Mouse (Mus musculus): ENCODE measurements around the gene Gm20388. TPM values are rescaled to one million over a fixed set of nuclear protein-coding genes. Genes with fewer than 3 reads are reported as not detected.

Gm20388 gene
- polyA plus RNA-seq, 1 experiment: 59.3 TPM

DNA sequence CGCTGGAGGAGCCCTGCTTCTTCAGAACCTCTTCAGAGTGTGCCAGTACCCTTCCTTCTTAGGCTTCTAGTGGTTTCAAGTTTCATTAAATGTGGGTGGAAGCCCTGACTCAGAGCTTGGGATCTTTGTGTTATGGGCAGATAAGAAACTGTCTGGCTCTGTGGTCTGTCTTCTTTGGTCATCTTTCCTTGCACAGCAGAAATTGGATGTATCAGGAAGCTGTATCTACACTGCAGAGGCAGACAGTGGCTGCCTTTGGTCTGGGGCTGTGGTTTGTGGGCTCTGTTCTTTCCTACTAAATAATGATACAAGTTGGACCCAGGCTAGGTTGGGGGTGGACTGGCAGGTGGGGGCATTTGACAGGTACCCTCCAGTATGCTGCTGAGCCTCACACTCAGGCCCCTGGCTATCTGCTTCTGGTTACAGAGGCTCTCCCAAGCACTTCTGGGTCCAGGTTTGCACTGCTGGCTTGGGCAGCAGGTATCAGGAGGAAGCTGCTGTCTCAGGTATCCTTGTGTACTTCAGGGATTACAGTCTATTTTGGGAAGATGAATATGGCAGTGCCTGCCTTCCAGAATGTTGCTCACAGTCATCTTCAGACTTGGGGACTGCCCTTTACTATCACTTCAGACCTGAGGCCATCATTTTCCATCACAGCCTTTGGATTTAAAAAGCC lies 2045.3 kb downstream of the Gm20388 start:
- DNase-seq (ENCODE audit: low read depth): no peak
- TF ChIP-seq POLR2A (IDR thresholded peaks at IDR 0.05; ENCODE audit: borderline replicate concordance, extremely low read depth, insufficient read depth, insufficient read length, poor library complexity, severe bottlenecking) (no peak), CTCF (IDR thresholded peaks at IDR 0.05; ENCODE audit: borderline replicate concordance, extremely low read depth, insufficient read depth, insufficient read length) (no peak)

DNA sequence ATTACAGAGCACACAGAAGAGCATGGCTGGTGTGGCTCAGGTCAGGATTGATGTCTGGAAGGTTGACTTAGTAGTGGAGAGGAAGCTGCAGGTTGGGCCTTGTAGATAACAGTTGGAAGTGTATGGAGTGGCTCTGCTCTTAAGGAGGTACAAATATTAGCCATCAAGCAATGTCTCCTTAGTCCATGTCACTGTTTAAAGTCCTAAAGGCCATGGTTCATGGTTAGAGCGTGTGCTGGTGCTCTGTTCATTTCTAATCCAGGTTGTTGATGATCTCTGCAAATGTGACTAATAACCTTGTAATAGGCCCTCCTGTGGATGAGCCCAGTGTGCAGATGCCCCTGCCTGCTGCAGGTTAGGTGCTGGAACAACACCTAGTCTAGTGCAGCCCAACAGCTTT lies 2047.8 kb downstream of the Gm20388 start:
- TF ChIP-seq POLR2A (IDR thresholded peaks at IDR 0.05; ENCODE audit: borderline replicate concordance, extremely low read depth, insufficient read depth, insufficient read length, poor library complexity, severe bottlenecking) (no peak), CTCF (IDR thresholded peaks at IDR 0.05; ENCODE audit: borderline replicate concordance, extremely low read depth, insufficient read depth, insufficient read length) (no peak)
- no peak for DNase-seq (ENCODE audit: low read depth)

DNA sequence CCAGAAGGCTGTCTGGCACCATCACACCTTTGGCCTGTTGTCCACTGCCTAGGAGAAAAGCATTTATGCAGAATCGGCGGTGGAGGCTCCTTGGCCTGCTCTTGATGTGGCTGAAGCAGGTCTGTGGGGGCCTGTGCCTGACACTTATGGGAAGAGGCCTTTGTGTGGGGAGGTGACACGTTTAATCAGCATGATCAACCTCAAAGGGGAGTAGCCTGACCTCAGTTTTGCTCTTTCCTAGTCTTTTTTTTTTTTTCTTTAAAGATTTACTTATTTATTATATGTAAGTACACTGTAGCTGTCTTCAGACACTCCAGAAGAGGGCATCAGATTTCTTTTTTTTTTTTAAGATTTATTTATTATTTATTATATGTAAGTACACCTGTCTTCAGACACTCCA lies 2052.3 kb downstream of the Gm20388 start:
- no peak for DNase-seq (ENCODE audit: low read depth)
- no peak for TF ChIP-seq CTCF (IDR thresholded peaks at IDR 0.05; ENCODE audit: borderline replicate concordance, extremely low read depth, insufficient read depth, insufficient read length)
- no peak for TF ChIP-seq POLR2A (IDR thresholded peaks at IDR 0.05; ENCODE audit: borderline replicate concordance, extremely low read depth, insufficient read depth, insufficient read length, poor library complexity, severe bottlenecking)

DNA sequence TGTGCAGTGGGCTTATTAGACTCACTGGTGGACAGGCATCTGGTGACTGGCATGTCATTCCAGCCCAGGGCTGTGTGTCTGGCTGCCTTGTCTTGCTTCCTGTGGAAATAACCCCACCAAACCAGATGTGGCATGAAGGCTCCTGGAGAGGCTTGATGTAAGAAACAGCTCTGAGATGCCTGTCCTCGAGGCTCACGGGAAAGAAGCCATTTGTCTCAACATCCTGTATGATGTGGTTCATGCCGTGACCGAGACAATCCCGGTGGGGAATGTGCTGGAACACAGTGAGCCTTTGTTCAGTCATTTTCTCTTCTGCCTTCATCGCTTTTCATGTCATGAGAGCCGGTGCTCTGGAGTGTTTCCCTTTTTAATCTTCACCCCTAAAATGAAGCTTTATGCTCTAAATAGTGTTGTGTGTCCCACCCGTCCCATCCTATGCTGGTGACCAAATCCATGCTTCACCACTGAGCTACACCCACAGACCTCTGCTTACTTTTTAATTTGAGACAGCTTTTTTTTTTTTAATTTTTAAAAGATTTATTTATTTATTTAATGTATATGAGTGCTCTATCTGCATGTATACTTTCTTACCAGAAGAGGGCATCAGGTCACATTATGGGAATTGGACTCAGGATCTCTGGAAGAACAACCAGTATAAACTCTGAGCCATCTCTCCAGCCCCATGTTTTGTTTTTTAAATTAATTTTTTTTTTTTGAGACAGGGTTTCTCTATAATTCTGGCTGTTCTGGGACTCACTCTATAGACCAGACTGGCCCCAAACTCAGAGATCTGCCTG lies 2054.3 kb downstream of the Gm20388 start:
- no peak for DNase-seq (ENCODE audit: low read depth)
- TF ChIP-seq CTCF (IDR thresholded peaks at IDR 0.05; ENCODE audit: borderline replicate concordance, extremely low read depth, insufficient read depth, insufficient read length) (no peak), POLR2A (IDR thresholded peaks at IDR 0.05; ENCODE audit: borderline replicate concordance, extremely low read depth, insufficient read depth, insufficient read length, poor library complexity, severe bottlenecking) (no peak)

DNA sequence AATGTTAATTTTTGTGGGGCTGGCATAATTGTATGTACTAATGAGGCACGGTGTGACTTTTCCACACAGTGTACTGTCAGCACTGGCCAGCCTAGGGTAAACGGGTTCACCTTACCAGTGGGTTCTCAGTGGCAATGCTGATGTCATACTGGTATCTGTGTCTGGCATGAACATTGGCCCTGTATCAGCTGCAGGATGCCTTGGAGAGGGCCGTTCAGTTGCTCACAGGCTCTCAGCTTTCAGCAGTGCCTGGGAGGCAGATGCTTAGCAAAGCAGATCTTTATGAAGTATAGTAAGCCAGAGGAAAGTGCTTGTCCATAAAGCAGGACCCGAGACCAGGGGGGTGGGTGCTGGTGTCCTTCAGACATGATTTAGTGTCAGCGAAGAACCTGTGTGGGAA lies 2055.5 kb downstream of the Gm20388 start:
- DNase-seq (ENCODE audit: low read depth): no peak
- TF ChIP-seq CTCF (IDR thresholded peaks at IDR 0.05; ENCODE audit: borderline replicate concordance, extremely low read depth, insufficient read depth, insufficient read length): no peak
- TF ChIP-seq POLR2A (IDR thresholded peaks at IDR 0.05; ENCODE audit: borderline replicate concordance, extremely low read depth, insufficient read depth, insufficient read length, poor library complexity, severe bottlenecking): no peak

DNA sequence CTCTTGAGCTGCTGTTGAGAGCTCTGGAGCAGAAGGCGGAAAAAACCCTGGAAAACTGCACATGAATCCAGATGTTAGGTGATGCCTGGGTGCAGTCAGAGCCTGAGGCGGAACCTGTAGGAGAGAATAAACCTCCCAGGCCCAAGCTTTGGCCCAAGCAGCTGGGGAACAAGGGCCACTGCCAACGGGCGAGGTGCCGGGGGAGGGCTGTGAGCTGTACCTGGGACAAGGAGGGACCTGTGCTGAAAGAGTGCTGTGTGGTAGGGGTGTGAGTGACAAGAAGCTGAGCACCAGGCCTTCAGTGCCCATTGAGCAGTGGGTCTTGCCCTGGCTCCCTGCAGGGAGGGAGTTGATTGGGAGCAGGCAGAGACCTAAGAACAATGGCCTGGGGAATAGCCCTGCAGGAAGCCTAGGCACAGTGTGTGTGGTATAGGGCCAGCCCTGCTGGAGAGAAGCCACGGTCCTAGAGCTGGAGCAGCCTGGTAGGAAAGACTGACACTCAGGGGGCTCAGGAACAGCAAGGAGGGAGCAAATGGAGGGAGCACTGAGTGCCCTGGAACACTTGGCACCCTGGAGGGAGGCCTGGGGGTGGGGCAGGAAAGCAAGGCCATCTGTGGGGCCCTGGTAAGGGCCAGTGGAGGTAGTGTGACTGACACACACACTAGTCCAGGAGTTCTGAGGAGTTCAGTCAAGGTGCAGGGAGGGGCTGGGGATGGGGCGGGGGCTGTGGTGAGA lies 2056.2 kb downstream of the Gm20388 start:
- TF ChIP-seq POLR2A (IDR thresholded peaks at IDR 0.05; ENCODE audit: borderline replicate concordance, extremely low read depth, insufficient read depth, insufficient read length, poor library complexity, severe bottlenecking) (no peak), CTCF (IDR thresholded peaks at IDR 0.05; ENCODE audit: borderline replicate concordance, extremely low read depth, insufficient read depth, insufficient read length) (no peak)
- peak; percentile 57 for DNase-seq (ENCODE audit: low read depth)

DNA sequence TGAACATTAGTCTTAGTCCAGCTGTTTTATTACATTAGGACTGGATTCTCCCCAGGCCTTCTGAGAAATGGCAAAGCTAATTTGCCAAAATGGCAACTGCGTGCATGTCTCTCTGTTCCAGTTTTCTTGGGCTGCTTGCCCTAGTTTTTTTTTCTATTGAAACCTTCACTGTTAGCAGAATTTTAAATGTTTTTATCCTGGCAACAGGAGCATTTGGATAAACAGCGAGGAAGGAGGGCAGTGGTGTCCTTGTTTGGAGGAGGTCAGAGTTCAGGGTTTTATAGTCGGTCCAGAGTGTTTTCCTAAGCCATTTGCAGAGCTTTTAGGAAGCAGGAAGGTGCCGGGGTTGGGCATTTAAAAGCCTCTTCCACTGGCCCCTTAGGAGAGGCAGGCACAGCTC lies 2057.3 kb downstream of the Gm20388 start:
- TF ChIP-seq CTCF (IDR thresholded peaks at IDR 0.05; ENCODE audit: borderline replicate concordance, extremely low read depth, insufficient read depth, insufficient read length) (no peak), POLR2A (IDR thresholded peaks at IDR 0.05; ENCODE audit: borderline replicate concordance, extremely low read depth, insufficient read depth, insufficient read length, poor library complexity, severe bottlenecking) (no peak)
- DNase-seq (ENCODE audit: low read depth): no peak

DNA sequence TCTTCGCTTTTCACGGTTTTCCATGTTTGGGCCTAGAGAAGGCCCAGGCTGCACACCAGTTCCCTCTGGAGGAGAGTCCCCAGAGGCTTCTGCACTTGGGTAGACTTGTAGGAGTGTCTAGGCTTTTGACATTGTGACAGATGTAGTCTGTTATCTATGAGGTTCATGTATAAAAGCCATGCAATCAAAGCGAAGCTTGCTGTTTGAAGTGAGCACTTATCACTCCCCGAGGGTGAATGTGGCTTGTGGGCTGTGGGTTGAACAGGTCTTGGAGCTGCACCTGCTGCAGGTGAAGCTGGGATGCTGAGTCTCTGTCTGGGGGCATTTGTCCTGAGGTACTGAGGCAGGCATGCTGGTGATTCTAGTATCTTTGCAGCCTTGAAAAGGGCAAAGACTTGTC lies 2057.9 kb downstream of the Gm20388 start:
- TF ChIP-seq POLR2A (IDR thresholded peaks at IDR 0.05; ENCODE audit: borderline replicate concordance, extremely low read depth, insufficient read depth, insufficient read length, poor library complexity, severe bottlenecking) (no peak), CTCF (IDR thresholded peaks at IDR 0.05; ENCODE audit: borderline replicate concordance, extremely low read depth, insufficient read depth, insufficient read length) (no peak)
- peak; percentile 10 for DNase-seq (ENCODE audit: low read depth)

DNA sequence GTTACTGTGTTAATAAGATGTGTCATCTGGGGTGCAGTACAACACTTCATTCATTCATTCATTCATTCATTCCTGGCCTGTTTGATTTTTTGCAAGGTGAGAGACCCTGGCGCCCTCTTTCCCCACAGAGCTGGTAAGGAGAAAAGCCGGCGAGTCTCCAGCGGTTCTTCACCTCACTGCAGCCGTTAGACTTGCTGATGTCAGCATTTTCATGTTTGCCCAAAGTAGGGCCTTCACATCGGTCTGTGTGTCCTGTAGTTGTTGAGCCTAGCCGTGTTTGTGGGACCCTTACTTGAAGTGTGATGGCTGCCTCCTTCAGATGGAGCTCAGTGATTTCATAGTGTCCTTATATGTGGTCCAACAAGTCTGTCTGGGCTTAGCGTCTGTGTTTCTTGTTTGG lies 2059.6 kb downstream of the Gm20388 start:
- DNase-seq (ENCODE audit: low read depth): no peak
- TF ChIP-seq POLR2A (IDR thresholded peaks at IDR 0.05; ENCODE audit: borderline replicate concordance, extremely low read depth, insufficient read depth, insufficient read length, poor library complexity, severe bottlenecking) (no peak), CTCF (IDR thresholded peaks at IDR 0.05; ENCODE audit: borderline replicate concordance, extremely low read depth, insufficient read depth, insufficient read length) (no peak)

DNA sequence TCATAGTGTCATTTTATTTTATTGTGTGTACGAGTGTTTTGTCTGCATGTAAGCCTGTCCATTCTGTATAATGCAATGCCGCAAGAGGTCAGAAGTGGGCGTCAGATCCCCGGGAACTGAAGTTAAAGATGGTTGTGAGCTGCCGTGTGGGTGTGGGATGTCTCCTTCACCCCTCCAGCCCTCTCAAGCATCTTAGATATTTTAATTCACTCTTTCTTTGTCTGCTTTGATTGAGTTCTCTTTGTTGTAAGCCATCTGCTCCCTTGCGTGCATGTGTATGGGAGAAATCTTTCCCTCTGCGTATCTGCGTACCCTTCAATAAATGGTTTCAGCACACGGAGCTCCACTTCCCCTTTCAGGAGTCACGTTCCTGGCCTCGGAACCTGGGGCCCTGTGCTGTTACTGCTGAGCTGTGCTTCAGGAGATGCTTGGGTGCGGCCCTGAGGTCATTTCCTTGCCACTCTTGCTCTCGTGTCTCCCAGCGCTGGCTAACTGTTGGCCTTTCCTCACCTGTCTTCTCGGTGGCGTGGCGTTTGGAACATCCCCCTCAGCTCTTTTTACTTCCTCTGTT lies 2060.9 kb downstream of the Gm20388 start:
- TF ChIP-seq CTCF (IDR thresholded peaks at IDR 0.05; ENCODE audit: borderline replicate concordance, extremely low read depth, insufficient read depth, insufficient read length) (peak; percentile 11; the same call in 1 of the 2 replicates), POLR2A (IDR thresholded peaks at IDR 0.05; ENCODE audit: borderline replicate concordance, extremely low read depth, insufficient read depth, insufficient read length, poor library complexity, severe bottlenecking) (no peak)
- peak; percentile 48 for DNase-seq (ENCODE audit: low read depth)

DNA sequence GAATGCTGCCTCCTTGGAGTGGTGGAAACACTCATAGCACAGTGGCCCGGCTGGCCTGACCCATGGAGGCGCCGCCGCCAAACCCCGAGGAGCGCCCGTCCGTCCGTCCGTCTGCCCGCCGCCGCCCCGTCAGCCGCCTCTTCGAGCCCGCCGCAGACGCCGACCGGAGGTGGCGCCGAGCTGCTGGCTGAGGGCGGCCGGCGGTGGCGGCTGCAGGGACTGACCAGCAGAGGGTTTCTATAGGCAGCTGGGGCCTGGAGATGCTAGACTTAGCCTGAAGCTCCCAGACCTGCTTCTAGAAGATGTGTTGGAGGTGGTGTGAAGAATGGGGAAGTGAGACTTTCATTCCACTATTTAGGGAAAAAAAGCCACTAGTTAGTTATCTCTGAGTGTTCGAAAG lies 2063.3 kb downstream of the Gm20388 start:
- no peak for TF ChIP-seq POLR2A (IDR thresholded peaks at IDR 0.05; ENCODE audit: borderline replicate concordance, extremely low read depth, insufficient read depth, insufficient read length, poor library complexity, severe bottlenecking)
- no peak for TF ChIP-seq CTCF (IDR thresholded peaks at IDR 0.05; ENCODE audit: borderline replicate concordance, extremely low read depth, insufficient read depth, insufficient read length)
- DNase-seq (ENCODE audit: low read depth): no peak

Data from brain, embryonic 14.5 days (tissue).